Mouse (Mus musculus) liver, embryonic 14.5 days (tissue): Measurements from ENCODE around the gene Kif6. TPM values are rescaled to one million over a fixed set of nuclear protein-coding genes. Genes with fewer than 3 reads are reported as not detected.

ENCODE experiments used
- ATAC-seq: fragments of 200-750 bp; cut with Nextera tagmentation; 2 replicates; pipeline ENCODE4 v1.8.0; 2017; ENCODE audit warnings: moderate number of reproducible peaks, mild to moderate bottlenecking, moderate library complexity; ENCODE audit not compliant: insufficient read depth
- DNase-seq, 3 experiments: peaks; one replicate each; pipeline ENCODE4 v3.0.0-alpha.2; 2012 to 2013; ENCODE audit warnings: low read depth in 3 of 3, low spot score in 3 of 3
- H3K27ac ChIP-seq: fragments of 300-500 bp; sonication (generic); 2 replicates; pipeline ENCODE4 v1.5.1; 2014; ENCODE audit warnings: moderate library complexity, mild to moderate bottlenecking, control low read depth, inconsistent platforms
- H3K27me3 ChIP-seq: fragments of 300-500 bp; sonication (generic); 2 replicates; pipeline ENCODE4 v1.6.1; 2014; ENCODE audit warnings: mild to moderate bottlenecking, low read length, moderate library complexity; ENCODE audit not compliant: control insufficient read depth, insufficient read depth
- H3K36me3 ChIP-seq: fragments of 300-500 bp; sonication (generic); replicated peaks from 2 replicates; pipeline ENCODE4 v1.6.1; 2014; ENCODE audit warnings: low read depth; ENCODE audit not compliant: control insufficient read depth, insufficient read depth
- H3K4me1 ChIP-seq, 2 experiments: fragments of 200-500 bp in 1 of 2; fragments of 300-500 bp in 1 of 2; sonication (generic) in 1 of 2; replicated peaks; 2 replicates each; pipeline ENCODE4 v1.6.1; 2012 to 2014; ENCODE audit warnings: antibody characterized with exemption in 1 of 2, inconsistent platforms in 1 of 2, low read length in 1 of 2; ENCODE audit not compliant: control insufficient read depth in 2 of 2, insufficient read depth in 2 of 2
- H3K4me2 ChIP-seq: fragments of 300-500 bp; sonication (generic); 2 replicates; pipeline ENCODE4 v1.6.1; 2014; ENCODE audit warnings: low read depth, mild to moderate bottlenecking, control low read depth, moderate library complexity
- H3K4me3 ChIP-seq, 2 experiments: fragments of 200-500 bp in 1 of 2; fragments of 300-500 bp in 1 of 2; sonication (generic) in 1 of 2; 2 replicates each; pipeline ENCODE4 v1.5.1; 2012 to 2014; ENCODE audit warnings: low read depth in 2 of 2, low read length in 2 of 2, mild to moderate bottlenecking in 2 of 2, control low read depth in 1 of 2, inconsistent platforms in 1 of 2, moderate library complexity in 1 of 2; ENCODE audit not compliant: insufficient read depth in 1 of 2
- H3K9ac ChIP-seq: fragments of 300-500 bp; sonication (generic); replicated peaks from 2 replicates; pipeline ENCODE4 v1.6.1; 2014; ENCODE audit warnings: mild to moderate bottlenecking, control low read depth, moderate library complexity
- H3K9me3 ChIP-seq: fragments of 300-500 bp; sonication (generic); 2 replicates; pipeline ENCODE4 v1.6.1; 2016; ENCODE audit warnings: low read length, mixed read lengths; ENCODE audit not compliant: control insufficient read depth
- CTCF ChIP-seq: IDR thresholded peaks from 2 replicates; pipeline ENCODE4 v1.5.1; 2016; ENCODE audit warnings: antibody characterized with exemption, low read depth, control low read depth
- EP300 ChIP-seq: IDR thresholded peaks from 2 replicates; pipeline ENCODE4 v1.6.1; 2016; ENCODE audit warnings: antibody characterized with exemption, low read depth
- WGBS: fragments of 180-500 bp; shearing (Covaris S2); extraction: QIAGEN DNeasy Blood & Tissue Kit; methylation state at CpG from one replicate; pipeline ENCODE4 v1.1.7; 2014; ENCODE audit not compliant: insufficient replicate concordance; 5-methylcytosine and 5-hydroxymethylcytosine counted together
- polyA plus RNA-seq, 2 experiments: library from polyadenylated mRNA; depleted of rRNA in 1 of 2; stranded (reverse) in 1 of 2; unstranded in 1 of 2; fragments of >200 nt; fragmentation: Nextera tagmentation in 1 of 2; extraction: Ambion mirVana in 1 of 2; gene quantifications; 2 replicates each; pipeline versions ENCODE4 v1.2.1 to v1.2.3; 2012 to 2014

Kif6 gene
- polyA plus RNA-seq, 2 experiments: 0.06 TPM; not detected in 1

DNA sequence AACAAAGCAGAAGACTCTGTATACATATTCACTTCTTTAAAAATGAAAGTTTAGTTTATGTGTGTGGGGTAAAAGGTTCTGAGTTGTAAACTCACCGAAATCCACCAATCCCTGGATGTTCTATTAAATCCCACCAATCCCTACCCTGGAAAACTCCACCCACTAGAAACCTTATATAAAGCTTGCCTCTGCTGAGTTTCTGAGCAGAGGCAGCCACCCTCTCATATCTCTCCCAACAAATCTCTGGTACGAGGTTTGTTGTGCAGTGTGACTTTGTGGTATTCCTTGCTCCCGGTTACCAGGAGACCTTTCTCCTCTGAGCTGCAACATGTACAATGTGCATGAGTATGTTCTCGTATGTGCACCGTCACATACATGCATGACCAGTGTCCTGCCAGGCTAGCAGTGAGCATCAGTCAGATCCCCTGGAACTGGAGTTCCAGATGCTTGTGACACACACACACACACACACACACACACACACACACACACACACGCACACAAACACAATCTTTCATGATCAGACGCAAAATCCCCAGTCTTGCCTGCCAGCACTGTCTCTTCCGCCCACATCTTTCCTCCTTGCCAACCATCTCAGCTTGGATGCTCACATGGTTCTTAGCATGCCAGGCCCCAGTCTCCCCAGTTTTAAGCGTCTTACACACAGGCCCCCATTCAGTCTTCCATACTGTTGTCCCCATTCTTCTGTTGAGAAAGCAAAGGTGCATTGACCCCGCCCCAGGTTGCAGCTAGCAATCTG is 245.3 kb downstream of the Kif6 start:
- H3K36me3 ChIP-seq: no peaks in the 10 kb centered on the region
- DNase-seq (no peak), ATAC-seq (no peak)
- H3K4me3 ChIP-seq: no peak overlapping the region
- no peaks in the 10 kb centered on the region for H3K9me3 ChIP-seq
- no peaks in the 10 kb centered on the region for H3K27me3 ChIP-seq
- no peaks in the 10 kb centered on the region for H3K4me1 ChIP-seq
- H3K4me2 ChIP-seq: no peak overlapping the region
- TF ChIP-seq EP300 (no peak), CTCF (no peak)
- no peak overlapping the region for H3K9ac ChIP-seq
- 61% methylated on average over 10 of the region's 10 CpGs for WGBS
- no peak overlapping the region for H3K27ac ChIP-seq

DNA sequence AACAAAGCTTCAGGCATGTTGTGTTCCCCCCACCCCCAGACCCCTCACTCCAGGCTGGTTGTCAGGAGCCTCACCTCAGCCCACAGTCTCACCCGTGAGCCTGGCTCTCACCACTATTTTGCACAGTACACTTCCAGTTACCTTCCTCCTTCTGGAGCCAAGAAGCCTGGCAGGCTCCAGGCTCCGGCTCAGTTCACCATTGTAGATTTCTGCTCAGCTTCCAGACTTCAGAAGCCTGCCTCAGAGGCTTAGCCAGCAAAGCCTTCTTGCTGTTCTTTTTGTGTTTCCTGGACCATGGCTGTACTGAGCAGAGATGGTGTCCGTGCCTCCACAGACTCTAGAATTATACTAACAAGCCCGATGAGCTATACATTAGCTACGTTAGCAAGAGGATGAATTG is 248.7 kb downstream of the Kif6 start:
- 59% methylated on average over 5 of the region's 5 CpGs for WGBS
- DNase-seq (no peak), ATAC-seq (no peak)
- TF ChIP-seq CTCF (no peak), EP300 (no peak)
- Histone ChIP-seq H3K4me2 (no peak overlapping the region), H3K4me1 (no peaks in the 10 kb centered on the region), H3K36me3 (no peaks in the 10 kb centered on the region), H3K27ac (no peak overlapping the region), H3K27me3 (no peaks in the 10 kb centered on the region), H3K4me3 (no peak overlapping the region), H3K9me3 (no peaks in the 10 kb centered on the region), H3K9ac (no peak overlapping the region)

DNA sequence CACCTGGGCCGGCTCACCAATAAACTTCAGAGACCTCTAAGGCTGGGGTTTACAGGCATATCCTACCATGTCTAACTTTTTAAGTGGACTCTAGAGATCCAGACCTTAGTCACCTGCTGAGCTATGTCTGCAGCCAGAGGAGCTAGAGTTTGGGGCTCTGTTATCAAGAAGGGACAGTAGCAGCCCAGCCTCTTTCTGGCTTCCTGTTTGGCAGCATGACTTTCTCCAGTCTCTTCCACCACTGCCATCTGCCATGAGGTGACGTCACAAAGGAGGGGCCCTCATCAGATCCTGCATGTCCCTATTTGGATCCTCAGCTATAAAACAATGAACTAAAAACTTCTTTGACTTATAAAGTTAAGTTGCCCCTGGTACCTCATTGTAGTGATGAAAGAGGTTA is 250.7 kb downstream of the Kif6 start:
- Histone ChIP-seq H3K36me3 (no peaks in the 10 kb centered on the region), H3K27ac (no peak overlapping the region), H3K4me3 (no peak overlapping the region), H3K4me1 (no peaks in the 10 kb centered on the region), H3K9ac (no peak overlapping the region), H3K9me3 (no peaks in the 10 kb centered on the region), H3K27me3 (no peaks in the 10 kb centered on the region), H3K4me2 (no peak overlapping the region)
- 39% methylated on average over 2 of the region's 2 CpGs for WGBS
- ATAC-seq (no peak), DNase-seq (no peak)
- no peak for TF ChIP-seq CTCF
- TF ChIP-seq EP300: no peak

DNA sequence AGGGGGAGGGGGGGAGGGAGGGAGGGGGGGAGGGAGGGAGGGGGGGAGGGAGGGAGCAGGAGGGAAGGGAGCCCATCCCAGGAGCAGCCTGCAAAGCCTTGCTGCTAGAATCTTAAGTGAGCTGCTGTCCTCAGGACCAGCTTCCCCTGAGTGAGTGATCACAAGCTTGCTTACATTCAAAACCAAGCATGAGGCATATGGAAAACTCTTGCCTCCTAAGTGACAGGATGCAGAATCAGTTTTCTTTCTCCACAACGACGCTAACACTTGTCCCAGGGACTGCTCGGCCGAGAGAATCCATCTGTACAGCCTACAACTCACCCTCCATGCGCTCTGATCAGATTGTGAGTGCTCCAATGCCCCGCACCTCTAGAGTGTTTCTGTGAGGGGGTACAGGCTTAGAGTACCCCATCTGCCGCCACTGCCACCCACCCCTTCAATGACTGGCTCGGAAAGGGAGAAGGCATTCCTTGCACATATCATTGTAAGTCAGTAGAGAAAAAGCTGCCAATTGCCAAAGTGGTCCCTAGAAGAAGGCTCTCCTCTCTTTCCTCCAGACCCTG is 251.8 kb downstream of the Kif6 start:
- Histone ChIP-seq H3K9ac (no peak overlapping the region), H3K36me3 (no peaks in the 10 kb centered on the region), H3K27ac (no peak overlapping the region), H3K9me3 (no peaks in the 10 kb centered on the region), H3K27me3 (no peaks in the 10 kb centered on the region), H3K4me1 (no peaks in the 10 kb centered on the region), H3K4me2 (no peak overlapping the region), H3K4me3 (no peak overlapping the region)
- WGBS: 54% methylated on average over 8 of the region's 8 CpGs
- TF ChIP-seq EP300 (no peak), CTCF (no peak)
- DNase-seq: no peak
- ATAC-seq: no peak

DNA sequence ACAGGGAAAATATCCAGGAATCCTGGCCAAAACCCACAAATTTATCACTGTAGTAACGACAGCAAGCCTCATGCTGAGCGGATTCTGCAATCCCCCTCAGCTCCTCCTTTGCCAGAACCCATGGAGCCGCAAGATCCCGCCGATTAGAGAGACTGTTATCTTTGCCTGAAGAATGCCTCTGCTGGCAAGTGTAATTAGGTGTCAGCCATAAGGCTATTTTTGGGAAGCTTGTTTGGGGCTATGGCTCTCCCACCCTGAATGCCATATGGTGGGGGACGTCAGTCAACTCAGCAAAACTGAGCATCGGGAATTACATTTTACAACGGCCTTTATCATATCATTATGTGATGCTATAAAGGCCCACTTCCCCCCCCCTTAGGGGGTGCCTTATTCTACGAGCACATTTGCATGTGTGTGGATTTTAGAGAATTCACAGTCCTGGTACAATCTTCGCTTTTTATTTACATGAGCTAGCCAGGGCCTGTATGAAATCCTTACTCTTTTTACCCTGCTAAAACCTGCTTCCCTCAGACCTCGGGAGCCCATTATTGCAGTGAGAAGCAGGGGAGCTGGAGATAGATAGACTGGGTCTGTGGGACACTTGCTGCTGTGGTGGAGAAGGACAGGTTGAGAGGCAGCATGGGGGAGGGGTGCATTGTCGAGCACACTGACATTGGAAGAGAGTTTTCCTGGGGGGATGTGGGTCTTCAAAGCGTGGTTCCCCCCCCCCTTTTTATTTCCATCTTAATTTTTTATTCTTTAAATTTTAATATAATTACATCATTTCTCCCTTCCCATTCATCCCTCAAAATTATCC is 252.6 kb downstream of the Kif6 start:
- DNase-seq: no peak
- no peak overlapping the region for H3K9ac ChIP-seq
- H3K4me2 ChIP-seq: no peak overlapping the region
- H3K36me3 ChIP-seq: no peaks in the 10 kb centered on the region
- ATAC-seq: no peak
- H3K4me3 ChIP-seq: no peak overlapping the region
- H3K27me3 ChIP-seq: no peaks in the 10 kb centered on the region
- H3K4me1 ChIP-seq: no peaks in the 10 kb centered on the region
- no peak overlapping the region for H3K27ac ChIP-seq
- 35% methylated on average over 13 of the region's 13 CpGs for whole genome bisulfite sequencing
- TF ChIP-seq CTCF: no peak
- TF ChIP-seq EP300: no peak
- H3K9me3 ChIP-seq: no peaks in the 10 kb centered on the region
